Mouse (Mus musculus) olfactory bulb, adult 2 months (tissue): ENCODE results near the gene Cntnap5a.

Experiments used
- CTCF ChIP-seq: fragments of 200-500 bp; IDR thresholded peaks from 2 replicates; pipeline ENCODE4 v1.5.1; 2012; ENCODE audit warnings: low read depth, mild to moderate bottlenecking, low read length, moderate library complexity; ENCODE audit not compliant: insufficient read depth
- POLR2A ChIP-seq: fragments of 200-500 bp; IDR thresholded peaks from 2 replicates; pipeline ENCODE4 v1.6.1; 2012; ENCODE audit warnings: mild to moderate bottlenecking, low read depth, low read length, moderate library complexity; ENCODE audit not compliant: insufficient read depth

DNA sequence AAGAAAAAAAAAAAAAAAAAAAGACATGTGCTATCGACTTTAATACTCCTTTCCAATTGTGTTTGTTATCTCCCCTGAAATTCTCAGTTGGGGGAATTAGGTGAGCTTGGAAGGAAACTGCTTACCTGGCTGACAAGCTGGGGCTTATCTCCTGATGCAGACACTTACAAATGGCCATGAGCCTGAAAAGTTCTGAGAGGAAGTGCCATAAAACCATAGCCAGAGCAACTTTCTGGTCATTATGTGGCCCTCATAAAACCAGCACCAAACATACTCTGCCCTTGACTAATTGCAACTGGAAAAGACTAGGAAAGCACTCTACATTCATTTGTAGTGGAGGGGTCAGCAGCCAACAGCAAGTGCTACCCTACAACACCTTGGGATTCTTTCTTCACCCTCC is 359.5 kb downstream of the Cntnap5a start:
- TF ChIP-seq CTCF (no peak), POLR2A (no peak)
